Mouse (Mus musculus) urinary bladder, postnatal 25 days (tissue): ENCODE measurements at regions not wholly inside any gene's neighbourhood (a gene's known extent, or its start where the extent isn't known, plus 50 kb on each side); places are given as distances from the start of the nearest gene placed in this dataset.
A peak's percentile ranks its signal among the peaks of the same experiment; 100 is the strongest.

Source experiments
- DNase-seq: peaks from one replicate; pipeline ENCODE4 v3.0.0; 2022; ENCODE audit warnings: low spot score

DNA sequence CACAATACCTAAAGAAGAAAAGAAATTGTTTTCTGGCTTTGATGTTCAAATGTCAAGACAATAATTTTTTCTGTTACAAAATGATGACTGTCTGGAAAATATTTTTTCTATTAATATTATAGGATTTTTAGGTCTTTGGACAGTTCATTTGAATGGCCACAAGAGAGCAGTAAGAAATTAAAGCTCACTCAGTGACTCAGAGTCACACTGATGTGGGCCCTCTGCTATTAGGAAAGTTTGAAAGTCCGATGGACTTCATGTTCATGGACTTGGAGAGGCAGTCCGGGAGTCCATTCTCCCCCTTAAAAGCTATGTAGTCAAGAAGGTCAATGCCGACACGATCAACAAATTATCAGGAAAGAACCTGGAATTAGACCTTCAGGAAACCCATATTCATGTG lies 657.0 kb downstream of the Mecom start:
- no peak for DNase-seq

GRCm38 (mm10) chr3:29890286-29890685 lies 657.5 kb downstream of the Mecom start:
- DNase-seq, result no peak

DNA sequence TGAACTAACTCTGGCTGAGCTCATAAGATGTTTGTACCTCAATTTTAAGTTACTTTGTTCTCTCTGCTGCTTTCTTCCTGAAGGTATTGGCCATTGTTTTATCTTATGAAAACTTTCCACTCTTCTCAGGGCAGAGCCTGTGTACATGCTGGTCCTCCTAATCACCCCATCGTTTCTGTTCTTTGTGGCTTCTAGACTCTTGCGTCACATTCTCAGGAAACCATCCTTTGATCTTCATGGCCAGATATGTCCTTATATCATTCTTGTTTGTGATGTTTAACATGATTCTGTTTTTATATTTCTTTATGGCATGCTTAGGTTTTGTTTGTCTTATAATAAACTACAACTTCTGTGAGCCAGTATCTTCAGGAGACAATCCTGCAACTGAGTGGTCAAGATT lies 658.2 kb downstream of the Mecom start:
- DNase-seq, result no peak

DNA sequence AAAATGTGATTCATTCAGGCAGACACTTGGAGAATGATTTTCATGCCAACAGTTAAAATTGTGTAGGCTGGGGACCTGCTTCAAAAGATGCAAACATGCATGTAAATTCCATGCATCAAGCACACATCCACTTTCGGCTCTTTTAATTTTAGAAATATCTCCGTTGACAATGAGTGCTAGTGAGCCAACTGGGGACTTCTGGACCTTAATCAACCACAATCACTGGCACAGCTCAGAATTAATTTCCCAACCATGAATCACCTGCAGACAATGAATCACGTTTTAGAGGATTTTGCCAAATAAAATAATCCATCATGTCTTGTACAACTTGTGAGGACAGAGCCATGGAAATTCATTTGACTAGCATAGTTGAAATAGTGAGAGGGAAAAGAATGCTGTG lies 667.8 kb downstream of the Mecom start:
- no peak for DNase-seq

GRCm38 (mm10) chr3:29875768-29876167 lies 672.0 kb downstream of the Mecom start:
- no peak for DNase-seq

DNA sequence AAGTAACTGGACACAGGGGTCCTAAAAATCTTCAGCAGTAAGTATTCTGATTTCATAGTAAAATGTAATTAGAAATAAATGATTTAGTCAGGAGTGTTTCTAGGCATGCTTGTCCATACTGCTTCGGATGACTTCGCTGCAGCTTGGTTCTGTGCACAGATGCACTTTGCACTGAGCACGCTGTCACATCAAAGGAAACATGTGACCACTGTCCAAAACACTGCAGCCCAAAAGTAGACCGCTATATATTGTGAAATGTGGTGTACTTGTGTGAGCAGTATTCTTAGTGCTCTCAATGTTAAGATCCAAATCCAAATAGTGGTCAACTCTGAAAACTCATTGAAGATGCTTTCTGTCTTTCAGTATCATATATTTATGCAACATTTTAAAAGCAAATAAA lies 685.4 kb downstream of the Mecom start:
- no peak for DNase-seq

- no peak for DNase-seq
Measured at GRCm38 (mm10) chr3:29852465-29852864, 695.3 kb downstream of the Mecom start.

DNA sequence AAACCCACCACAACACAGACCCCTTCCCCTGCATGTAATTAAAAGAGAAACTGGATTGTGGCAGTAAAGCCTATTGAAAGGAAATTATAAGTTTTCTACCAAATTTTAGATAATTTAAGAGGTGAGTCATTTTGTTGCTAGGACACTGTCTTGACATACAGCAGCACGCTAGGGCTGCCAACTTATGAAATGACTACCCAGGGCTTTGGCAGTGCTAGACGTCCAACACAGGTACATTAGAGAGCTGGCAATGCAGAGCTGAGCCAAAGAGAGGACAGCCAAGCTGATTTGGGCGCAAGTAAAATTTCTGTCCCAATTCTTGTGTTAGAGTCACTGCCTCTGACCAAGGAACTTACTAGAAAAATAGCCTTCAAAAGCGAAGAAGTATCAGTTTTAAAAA lies 712.4 kb downstream of the Mecom start:
- no peak for DNase-seq

GRCm38 (mm10) chr3:29834884-29835283 lies 712.9 kb downstream of the Mecom start:
- no peak for DNase-seq

- no peak for DNase-seq
Measured at GRCm38 (mm10) chr3:29831346-29831745, 716.5 kb downstream of the Mecom start.

- DNase-seq, result no peak
Measured at GRCm38 (mm10) chr3:29822622-29823370, 725.0 kb downstream of the Mecom start.

DNA sequence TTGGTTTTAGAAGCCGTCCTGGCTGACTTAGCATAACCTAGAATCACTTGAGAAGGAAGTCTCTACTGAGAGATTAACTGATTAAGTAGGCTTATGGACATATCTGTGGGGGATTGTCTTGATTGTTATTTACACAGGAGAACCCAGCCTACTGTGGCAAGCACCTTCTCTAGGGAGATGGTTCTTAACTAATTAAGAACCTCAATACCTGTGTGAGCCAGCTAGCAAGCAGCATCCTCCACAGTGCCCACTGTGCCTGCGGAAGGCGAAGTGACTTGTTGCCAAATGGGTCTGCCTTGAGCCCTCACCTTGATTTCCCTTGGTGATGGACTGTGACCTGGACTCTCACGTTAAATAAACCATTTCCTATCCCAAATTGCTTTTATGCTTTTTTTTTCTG lies 730.8 kb downstream of the Mecom start:
- no peak for DNase-seq

DNA sequence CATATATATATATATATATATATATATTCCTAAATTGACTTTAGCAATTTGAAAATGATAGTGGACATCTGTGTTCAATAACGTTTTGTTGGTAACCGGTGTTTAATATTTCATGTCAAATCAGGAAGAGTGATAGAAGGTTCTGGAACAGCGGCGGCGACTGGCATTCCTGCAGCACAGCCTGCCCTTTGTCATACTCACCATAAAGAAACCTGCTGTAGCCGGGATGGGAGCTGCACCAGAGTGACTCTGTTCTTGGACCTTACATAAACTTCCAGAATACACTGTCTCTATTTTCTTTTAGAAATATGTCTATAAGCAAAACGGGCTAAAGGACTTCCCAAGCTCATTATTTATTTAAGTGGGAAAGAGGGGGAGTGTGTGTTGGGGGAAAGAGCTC lies 731.5 kb downstream of the Egfem1 start:
- no peak for DNase-seq

DNA sequence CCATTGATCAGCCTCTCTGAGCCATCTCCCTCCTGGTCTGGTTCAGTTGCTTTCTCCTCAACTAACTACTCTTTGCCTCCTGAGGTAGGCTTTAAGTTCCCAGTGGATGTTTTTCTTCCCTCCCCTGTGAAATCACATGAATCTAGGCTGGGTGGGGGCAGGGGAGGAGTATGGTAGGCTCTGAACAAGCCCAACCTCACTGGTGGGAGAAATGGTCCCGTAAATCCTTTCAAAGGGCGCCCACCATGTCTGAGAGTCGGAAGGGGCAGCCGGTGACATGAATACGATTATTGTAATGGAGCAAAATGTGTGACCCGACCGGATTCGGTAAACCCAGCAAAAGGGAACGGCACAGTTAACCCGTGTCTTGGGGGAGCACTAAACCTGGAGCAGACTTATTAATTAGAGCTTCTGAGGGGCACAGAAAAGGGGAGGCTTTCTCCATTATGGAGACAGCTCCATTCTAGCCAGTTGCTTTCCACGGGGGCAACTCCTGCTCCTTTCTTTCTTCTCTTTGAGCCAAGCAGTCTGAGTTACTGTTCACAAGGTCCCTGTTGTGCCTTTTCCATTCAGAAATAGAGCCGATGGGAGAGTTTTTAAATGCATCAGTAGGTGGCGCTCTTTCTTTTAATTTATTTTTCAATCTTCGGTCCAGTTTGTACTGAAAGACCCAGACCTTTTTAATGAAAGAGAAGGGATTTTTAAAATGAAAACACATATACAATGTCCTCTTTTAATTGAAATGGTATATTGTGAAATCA lies 730.8 kb downstream of the Egfem1 start:
- no peak for DNase-seq

DNA sequence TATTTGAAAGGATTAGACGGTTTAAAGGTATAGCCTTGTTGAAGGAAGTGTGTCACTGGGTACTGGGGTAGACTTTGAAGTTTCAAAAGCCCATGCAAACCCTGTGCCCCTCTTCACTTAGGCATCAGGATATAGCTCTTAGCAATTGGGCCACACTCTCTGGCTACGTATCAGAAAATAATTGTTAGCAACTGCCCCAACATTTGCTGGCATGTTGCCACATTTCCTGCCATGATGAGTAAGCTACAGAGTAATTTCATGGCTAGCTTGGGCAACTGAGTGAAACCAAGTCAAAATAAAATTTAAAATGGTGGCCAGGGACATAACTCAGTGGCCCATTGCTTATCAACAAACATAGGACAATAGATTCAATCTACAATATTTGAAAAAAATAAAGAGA lies 724.2 kb downstream of the Egfem1 start:
- DNase-seq, result no peak

DNA sequence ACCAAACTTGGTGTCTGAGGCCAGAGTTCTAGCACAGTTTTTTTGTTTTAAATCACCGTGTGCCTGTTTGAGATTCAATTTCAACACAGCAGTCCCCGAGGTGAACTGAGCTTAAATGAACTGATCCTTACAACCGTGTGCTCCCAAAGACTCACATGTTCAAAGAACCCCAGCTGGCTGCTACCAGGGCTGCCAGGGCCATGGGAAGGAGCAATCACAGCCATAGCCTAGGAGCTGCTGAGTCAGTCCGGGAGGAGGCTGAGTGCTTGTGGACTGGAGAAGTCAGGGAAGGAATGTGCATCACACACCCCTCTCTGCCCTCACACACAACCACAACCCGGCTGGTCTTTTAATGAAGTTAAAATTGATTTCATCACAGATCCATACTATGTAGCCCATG lies 721.6 kb downstream of the Egfem1 start:
- no peak for DNase-seq

GRCm38 (mm10) chr3:29801081-29801480 lies 719.3 kb downstream of the Egfem1 start:
- DNase-seq, result no peak

- DNase-seq, result no peak
Measured at GRCm38 (mm10) chr3:29774365-29774764, 692.5 kb downstream of the Egfem1 start.

GRCm38 (mm10) chr3:29771194-29771593 lies 689.4 kb downstream of the Egfem1 start:
- no peak for DNase-seq

- DNase-seq, result no peak
Measured at GRCm38 (mm10) chr3:29768592-29768991, 686.8 kb downstream of the Egfem1 start.

DNA sequence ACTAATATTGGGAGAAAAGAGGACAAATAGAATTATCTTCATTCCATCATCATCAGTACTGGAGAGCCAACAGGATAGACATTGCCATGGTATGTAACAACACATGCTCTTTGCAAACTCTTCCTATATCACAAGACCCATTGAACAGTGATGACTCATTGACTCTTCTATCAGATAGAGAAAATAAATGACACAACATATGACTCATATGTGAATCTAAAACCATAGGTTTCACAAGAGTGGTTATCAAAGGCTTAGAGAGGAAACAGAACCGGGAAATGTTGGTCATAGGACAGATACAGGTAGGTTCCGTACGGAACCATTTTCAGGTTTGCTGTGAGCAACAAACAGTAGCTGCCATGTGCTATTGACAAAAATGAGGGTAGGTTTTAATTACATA lies 682.2 kb downstream of the Egfem1 start:
- no peak for DNase-seq

- DNase-seq, result peak; percentile 9
Measured at GRCm38 (mm10) chr3:29757821-29758494, 676.1 kb downstream of the Egfem1 start.
